Mouse (Mus musculus) lung, postnatal 0 days (tissue): ENCODE data around the gene Fam76a. TPM values are rescaled to one million over a fixed set of nuclear protein-coding genes. Genes with fewer than 3 reads are reported as not detected.
A peak's percentile ranks its signal among the peaks of the same experiment; 100 is the strongest.

ENCODE experiments used
- ATAC-seq: fragments of 200-750 bp; cut with Nextera tagmentation; 2 replicates; pipeline ENCODE4 v1.8.0; 2017; ENCODE audit warnings: moderate library complexity
- DNase-seq: peaks from one replicate; pipeline ENCODE4 v3.0.0-alpha.2; 2016; ENCODE audit warnings: low spot score
- H3K27ac ChIP-seq: fragments of 300-500 bp; sonication (generic); 2 replicates; pipeline ENCODE4 v1.5.1; 2014; ENCODE audit warnings: antibody characterized with exemption, mild to moderate bottlenecking, low read length, mixed read lengths
- H3K27me3 ChIP-seq: fragments of 300-500 bp; sonication (generic); replicated peaks from 2 replicates; pipeline ENCODE4 v1.6.1; 2014; ENCODE audit warnings: low read length, mixed read lengths; ENCODE audit not compliant: insufficient read depth
- H3K36me3 ChIP-seq: fragments of 300-500 bp; sonication (generic); 2 replicates; pipeline ENCODE4 v1.6.1; 2014; ENCODE audit warnings: low read length, mixed read lengths; ENCODE audit not compliant: insufficient read depth
- H3K4me1 ChIP-seq: fragments of 300-500 bp; sonication (generic); 2 replicates; pipeline ENCODE4 v1.6.1; 2014; ENCODE audit warnings: antibody characterized with exemption, low read depth, low read length, mixed read lengths; ENCODE audit not compliant: insufficient read depth
- H3K4me2 ChIP-seq: fragments of 300-500 bp; sonication (generic); replicated peaks from 2 replicates; pipeline ENCODE4 v1.6.1; 2014; ENCODE audit warnings: low read depth, mild to moderate bottlenecking, low read length, moderate library complexity, mixed read lengths
- H3K4me3 ChIP-seq: fragments of 300-500 bp; sonication (generic); 2 replicates; pipeline ENCODE4 v1.5.1; 2014; ENCODE audit warnings: low read depth, low read length
- H3K9ac ChIP-seq: fragments of 300-500 bp; sonication (generic); replicated peaks from 2 replicates; pipeline ENCODE4 v1.6.1; 2014; ENCODE audit warnings: low read depth, mild to moderate bottlenecking
- H3K9me3 ChIP-seq: fragments of 300-500 bp; sonication (generic); 2 replicates; pipeline ENCODE4 v1.6.1; 2016; ENCODE audit warnings: low read length, mixed read lengths
- CTCF ChIP-seq: IDR thresholded peaks from 2 replicates; pipeline ENCODE4 v1.5.1; 2016; ENCODE audit warnings: antibody characterized with exemption, mild to moderate bottlenecking
- EP300 ChIP-seq: IDR thresholded peaks from 2 replicates; pipeline ENCODE4 v1.6.1; 2016; ENCODE audit warnings: antibody characterized with exemption, mild to moderate bottlenecking, control low read depth
- WGBS: fragments of 180-500 bp; shearing (Covaris S2); extraction: QIAGEN DNeasy Blood & Tissue Kit; methylation state at CpG from one replicate; pipeline ENCODE4 v1.1.7; 2014; 5-methylcytosine and 5-hydroxymethylcytosine counted together
- polyA plus RNA-seq: library from polyadenylated mRNA; unstranded; fragments of >200 nt; fragmentation: Nextera tagmentation; extraction: Ambion mirVana; gene quantifications from 2 replicates; pipeline ENCODE4 v1.2.1, GENCODE M21; 2015

Gene Fam76a
- polyA plus RNA-seq, 1 experiment from 2014 or later = 57.6 TPM

DNA sequence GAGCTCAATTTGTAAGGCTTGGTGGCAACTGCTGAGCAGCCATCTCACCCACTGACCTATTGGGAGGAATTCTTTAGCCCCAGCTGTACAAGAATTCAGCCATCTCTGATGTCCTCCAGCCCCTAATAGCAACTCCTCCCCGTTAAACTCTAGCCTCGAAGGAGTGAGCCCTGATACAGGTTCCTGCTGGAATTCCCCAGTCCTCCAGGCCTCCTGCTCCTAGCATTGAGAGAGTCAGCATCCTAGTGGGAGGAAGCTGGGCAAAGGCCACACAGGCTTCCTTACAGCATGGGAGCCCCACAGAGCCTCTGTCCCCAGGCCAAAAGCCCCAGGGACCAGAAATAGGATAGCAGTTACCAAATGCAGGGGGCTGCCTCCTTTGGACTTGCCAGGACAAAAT, 41.1 kb upstream of the Fam76a start:
- TF ChIP-seq EP300 (no peak), CTCF (no peak)
- Histone ChIP-seq H3K4me1 (peaks cover 20% of the 10 kb centered on the region), H3K4me3 (no peak overlapping the region), H3K9me3 (no peaks in the 10 kb centered on the region), H3K27me3 (no peaks in the 10 kb centered on the region), H3K27ac (no peak overlapping the region), H3K4me2 (no peak overlapping the region), H3K9ac (no peak overlapping the region), H3K36me3 (no peaks in the 10 kb centered on the region)
- WGBS = 33% methylated on average over 2 of the region's 2 CpGs
- DNase-seq = no peak
- no peak for ATAC-seq

- no peak overlapping the region for H3K4me3 ChIP-seq
- WGBS = 79% methylated on average over 4 of the region's 4 CpGs
- TF ChIP-seq EP300 (no peak), CTCF (no peak)
- H3K27ac ChIP-seq = no peak overlapping the region
- ATAC-seq (no peak), DNase-seq (no peak)
- no peaks in the 10 kb centered on the region for H3K27me3 ChIP-seq
- no peak overlapping the region for H3K9ac ChIP-seq
- H3K4me2 ChIP-seq = no peak overlapping the region
- H3K9me3 ChIP-seq = no peaks in the 10 kb centered on the region
- peaks cover 20% of the 10 kb centered on the region for H3K4me1 ChIP-seq
- no peaks in the 10 kb centered on the region for H3K36me3 ChIP-seq
These were observed 40.3 kb upstream of the Fam76a start for GRCm38 (mm10) chr4:132962628-132963027.

- peaks cover 20% of the 10 kb centered on the region for H3K4me1 ChIP-seq
- H3K4me3 ChIP-seq = no peak overlapping the region
- H3K27me3 ChIP-seq = no peaks in the 10 kb centered on the region
- ATAC-seq = no peak
- WGBS = 90% methylated on average over 5 of the region's 5 CpGs
- H3K36me3 ChIP-seq = no peaks in the 10 kb centered on the region
- TF ChIP-seq CTCF = no peak
- TF ChIP-seq EP300 = no peak
- no peak overlapping the region for H3K9ac ChIP-seq
- H3K27ac ChIP-seq = no peak overlapping the region
- no peak for DNase-seq
- H3K9me3 ChIP-seq = no peaks in the 10 kb centered on the region
- no peak overlapping the region for H3K4me2 ChIP-seq
These were observed 39.5 kb upstream of the Fam76a start for GRCm38 (mm10) chr4:132961866-132962265.

DNA sequence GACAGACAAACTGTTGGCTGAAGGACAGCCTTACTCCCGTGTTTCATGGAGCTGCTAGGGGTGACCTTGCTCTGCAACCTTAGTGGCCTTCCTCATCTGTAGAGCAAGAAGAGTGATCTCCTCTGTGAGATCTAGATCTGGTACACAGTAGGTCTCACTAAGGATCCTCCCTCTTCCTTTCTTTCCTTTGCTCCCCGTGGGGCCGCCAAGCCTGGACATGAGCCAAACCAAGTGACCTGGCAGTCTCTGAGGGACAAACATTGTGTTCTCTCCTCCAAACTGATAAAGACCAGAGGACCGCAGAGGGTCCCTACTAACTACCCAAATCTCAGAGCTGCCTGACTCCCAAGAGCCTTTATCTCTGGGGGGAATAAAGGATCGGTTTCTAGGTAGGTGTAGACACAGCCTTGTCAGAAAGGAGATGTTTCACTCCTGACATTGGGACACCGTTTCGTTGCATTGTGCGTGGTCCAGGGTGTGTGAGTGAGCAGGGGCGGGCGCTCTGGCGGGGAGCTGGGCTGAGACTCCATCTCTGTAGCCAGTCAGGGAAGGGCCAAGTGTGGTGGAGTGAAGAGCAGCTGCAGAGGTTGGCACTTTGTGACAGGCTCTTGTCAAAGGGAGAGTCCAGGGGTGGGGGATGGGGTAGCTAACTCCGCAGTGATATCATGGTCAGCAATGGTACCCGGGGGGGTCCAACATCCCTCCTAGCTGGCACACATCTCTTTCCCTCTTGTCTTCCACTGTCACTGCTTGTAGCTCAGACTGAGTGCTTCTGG, 38.7 kb upstream of the Fam76a start:
- 0 out of 2 replicates have a peak, but pooled peaks have one; percentile 18 for TF ChIP-seq EP300
- TF ChIP-seq CTCF = no peak
- Histone ChIP-seq H3K9me3 (no peaks in the 10 kb centered on the region), H3K4me3 (no peak overlapping the region), H3K27me3 (no peaks in the 10 kb centered on the region), H3K4me1 (peaks cover 20% of the 10 kb centered on the region), H3K4me2 (no peak overlapping the region), H3K9ac (no peak overlapping the region), H3K27ac (0 out of 2 replicates have a peak overlapping the region, but pooled peaks have one; percentile 20), H3K36me3 (no peaks in the 10 kb centered on the region)
- DNase-seq (peak; percentile 41), ATAC-seq (peak; percentile 27; the same call in 1 of the 2 replicates)
- WGBS = 30% methylated on average over 13 of the region's 13 CpGs

DNA sequence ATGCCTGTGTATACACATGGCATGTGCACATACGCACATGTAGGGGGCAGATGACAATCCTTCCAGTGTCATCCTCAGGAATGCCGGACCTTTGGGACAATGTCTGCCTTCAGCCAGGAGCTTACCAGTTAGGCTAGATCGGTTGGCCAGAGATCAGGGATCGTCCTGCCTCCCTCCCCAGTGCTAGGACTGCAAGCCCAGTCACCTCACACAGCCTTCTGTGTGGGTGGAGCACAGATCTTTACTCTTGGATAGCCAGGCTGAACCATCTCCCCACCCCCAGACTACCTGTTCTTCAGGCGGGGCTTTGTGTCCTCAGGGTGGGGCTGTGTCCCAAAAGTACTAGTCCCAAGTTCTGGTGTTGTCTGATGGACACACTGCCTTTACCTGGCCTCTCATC, 38.0 kb upstream of the Fam76a start:
- Histone ChIP-seq H3K9me3 (no peaks in the 10 kb centered on the region), H3K27ac (no peak overlapping the region), H3K27me3 (no peaks in the 10 kb centered on the region), H3K4me3 (no peak overlapping the region), H3K36me3 (no peaks in the 10 kb centered on the region), H3K4me1 (peaks cover 20% of the 10 kb centered on the region), H3K4me2 (no peak overlapping the region), H3K9ac (no peak overlapping the region)
- no peak for TF ChIP-seq CTCF
- TF ChIP-seq EP300 = no peak
- WGBS = 47% methylated on average over 5 of the region's 5 CpGs
- ATAC-seq = no peak
- no peak for DNase-seq

- Histone ChIP-seq H3K4me3 (no peak overlapping the region), H3K27me3 (no peaks in the 10 kb centered on the region), H3K4me1 (peaks cover 20% of the 10 kb centered on the region), H3K4me2 (no peak overlapping the region), H3K9ac (no peak overlapping the region), H3K36me3 (no peaks in the 10 kb centered on the region), H3K9me3 (no peaks in the 10 kb centered on the region), H3K27ac (peak overlapping the region; percentile 33)
- no peak for TF ChIP-seq CTCF
- 46% methylated on average over 3 of the region's 3 CpGs for WGBS
- no peak for DNase-seq
- no peak for ATAC-seq
These were observed 37.3 kb upstream of the Fam76a start for GRCm38 (mm10) chr4:132959679-132960045.
